Mouse (Mus musculus): ENCODE results near the gene Myh7. TPM values are rescaled to one million over a fixed set of nuclear protein-coding genes. Genes with fewer than 3 reads are reported as not detected.

Gene Myh7
- 0.06 and 0.11 TPM in 2 replicates for polyA plus RNA-seq (2012; rRNA removed)

GRCm38 (mm10) chr14:54994136-54994868 is at the start of gene Myh7:
Gene Myh7 (minus strand): TSS chr14:54994626.

GRCm38 (mm10) chr14:55014991-55015766 is 20.8 kb upstream of the Myh7 start, which contains the start of gene Ngdn:
Gene Ngdn (plus strand): TSS chr14:55015454.

DNA sequence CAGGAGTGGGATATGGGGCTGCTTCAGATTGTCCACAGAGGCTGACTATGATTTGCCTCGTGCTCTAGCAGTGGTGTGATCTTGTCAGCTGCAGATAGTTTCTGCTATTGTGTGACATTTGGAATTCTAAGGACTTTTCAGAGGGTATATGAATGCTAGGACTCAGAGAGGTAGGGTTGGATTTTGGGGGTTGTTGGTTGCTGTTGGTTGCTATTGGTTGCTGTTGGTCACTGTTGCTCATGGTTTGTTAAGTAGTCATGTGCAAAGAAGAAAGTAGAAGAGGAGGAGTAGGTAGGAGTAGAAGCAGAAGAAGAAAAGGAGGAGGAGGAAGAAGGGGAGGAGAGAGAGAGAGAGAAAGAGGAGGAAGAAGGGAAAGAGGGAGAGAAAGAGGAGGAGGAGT is 17.8 kb downstream of the Myh7 start, which contains the start of gene Gm17428:
Gm17428 (plus strand) TSS at position 301 of the 400 bp plus-strand sequence.

DNA sequence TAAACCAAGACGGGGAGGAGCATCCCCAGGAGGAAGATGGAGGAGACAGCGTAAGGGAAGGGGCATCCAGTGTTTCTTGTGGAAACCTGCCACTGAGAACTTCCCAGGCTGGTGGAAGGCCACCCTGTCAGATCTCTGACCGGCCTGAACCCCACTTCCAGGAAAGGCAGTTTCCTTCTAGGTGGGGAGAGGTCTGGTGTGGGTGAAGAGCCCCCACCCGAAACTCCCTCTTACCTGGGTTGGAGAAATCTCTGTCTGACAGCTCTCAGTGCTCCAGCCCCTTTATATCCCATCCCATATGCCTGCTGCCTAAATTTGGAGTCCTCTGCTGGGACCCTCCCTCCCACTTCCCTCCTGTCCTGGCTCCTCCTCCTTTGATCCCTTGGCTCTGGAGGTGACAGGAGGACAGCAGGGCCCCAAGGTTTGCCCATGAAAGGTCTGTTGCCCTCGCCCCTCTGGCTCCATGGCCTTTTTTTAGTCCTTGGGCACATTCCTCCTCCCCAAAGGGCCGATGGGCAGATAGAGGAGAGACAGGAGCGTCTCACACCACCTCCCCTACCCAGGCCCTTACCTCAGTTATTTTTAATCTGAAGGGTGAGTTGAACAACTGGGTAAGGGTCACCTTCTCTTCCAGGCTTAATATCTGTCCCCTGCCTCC is 28.0 kb downstream of the Myh7 start, which contains the start of gene Myh6:
Myh6 (minus strand) TSS at position 608 of the 658 bp plus-strand sequence.

DNA sequence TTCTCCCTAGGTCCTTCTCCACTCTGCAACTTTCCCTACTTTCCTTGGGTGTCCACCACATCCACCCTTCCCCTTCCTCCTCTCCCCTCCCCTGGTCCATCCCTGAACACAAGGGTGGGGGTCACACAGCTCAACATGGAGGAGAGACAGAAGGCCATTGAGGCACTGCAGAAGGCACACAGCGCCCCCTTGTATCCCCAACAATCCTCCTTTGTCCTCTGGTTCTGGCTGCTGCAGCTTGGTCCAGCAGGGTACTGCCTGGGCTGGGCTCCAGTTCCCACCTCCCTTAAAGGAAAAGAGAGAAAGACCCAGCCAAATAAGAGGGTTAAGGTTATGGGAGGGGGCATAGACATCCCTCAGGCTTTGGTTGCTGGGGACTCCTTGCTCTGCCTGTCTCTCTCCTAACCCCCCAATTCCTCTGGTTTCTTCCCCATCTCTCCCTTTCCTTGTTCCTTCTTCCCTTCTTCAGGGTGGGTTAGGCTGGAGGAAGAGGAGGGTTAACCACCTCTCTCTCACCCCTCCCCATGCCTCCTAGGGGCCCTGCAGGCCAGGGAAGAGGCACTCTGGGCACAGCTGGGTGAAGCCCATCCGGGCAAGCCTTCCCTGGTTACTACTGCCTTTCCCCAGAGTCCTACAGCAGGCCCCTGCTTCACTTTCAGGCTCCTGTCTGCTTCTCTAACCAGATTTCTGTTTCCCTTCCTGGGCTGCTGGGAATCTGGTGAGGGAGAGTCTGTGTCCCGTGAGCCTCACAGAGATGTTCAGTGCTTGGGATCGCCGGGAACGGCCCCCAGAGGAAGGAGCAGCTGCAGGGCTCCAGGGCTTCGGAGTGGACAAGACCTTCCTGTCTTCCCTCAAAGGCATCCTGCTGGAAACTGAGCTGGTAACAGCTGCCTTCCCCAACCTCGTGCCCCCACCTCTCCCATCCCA is 58.3 kb downstream of the Myh7 start, which contains the start of gene Cmtm5:
Cmtm5 (plus strand) TSS at position 358 of the 927 bp plus-strand sequence.

GRCm38 (mm10) chr14:54932645-54933150 is 61.7 kb downstream of the Myh7 start, which contains the start of gene Il25:
Gene Il25 (plus strand): TSS chr14:54932695.

GRCm38 (mm10) chr14:54925349-54926342 is 68.8 kb downstream of the Myh7 start, which contains the start of gene Efs:
Gene Efs (minus strand): TSS chr14:54926126.

Other genes with a start within 250 kb of the Myh7 start
- gene Slc7a8, start 212.7 kb downstream of the Myh7 start, polyA plus RNA-seq (2012; rRNA removed): 4.7 and 5.1 TPM in 2 replicates
- gene Rnf212b, start 180.5 kb downstream of the Myh7 start, polyA plus RNA-seq (2012; rRNA removed): not detected in 2 replicates
- 1.5 and 2.1 TPM in 2 replicates for gene Homez, start 123.7 kb downstream of the Myh7 start, polyA plus RNA-seq (2012; rRNA removed)
- 1.9 and 2.0 TPM in 2 replicates for gene Ppp1r3e, start 117.1 kb downstream of the Myh7 start, polyA plus RNA-seq (2012; rRNA removed)
- 8.9 and 9.0 TPM in 2 replicates for gene Bcl2l2, start 111.2 kb downstream of the Myh7 start, polyA plus RNA-seq (2012; rRNA removed)
- 0.07 and 0.12 TPM in 2 replicates for gene Gm20521, start 111.2 kb downstream of the Myh7 start, polyA plus RNA-seq (2012; rRNA removed)
- gene Pabpn1, start 102.1 kb downstream of the Myh7 start, polyA plus RNA-seq (2012; rRNA removed): 101 and 125 TPM in 2 replicates
- gene Slc22a17, start 81.5 kb downstream of the Myh7 start, polyA plus RNA-seq (2012; rRNA removed): 4.2 and 5.5 TPM in 2 replicates
- 0.38 and 0.47 TPM in 2 replicates for gene Efs, start 68.5 kb downstream of the Myh7 start, polyA plus RNA-seq (2012; rRNA removed)
- gene Il25, start 61.9 kb downstream of the Myh7 start, polyA plus RNA-seq (2012; rRNA removed): not detected in 2 replicates
- 0.04 TPM in 1 of 2 replicates, not detected in the other for gene Cmtm5, start 58.4 kb downstream of the Myh7 start, polyA plus RNA-seq (2012; rRNA removed)
- gene Myh6, start 27.7 kb downstream of the Myh7 start, polyA plus RNA-seq (2012; rRNA removed): 0.05 and 0.14 TPM in 2 replicates
- gene Gm17428, start 17.7 kb downstream of the Myh7 start, polyA plus RNA-seq (2012; rRNA removed): not detected in 2 replicates
- 20.9 and 22.6 TPM in 2 replicates for gene Ngdn, start 20.8 kb upstream of the Myh7 start, polyA plus RNA-seq (2012; rRNA removed)
- gene Zfhx2, start 97.7 kb upstream of the Myh7 start, polyA plus RNA-seq (2012; rRNA removed): 0.26 and 0.29 TPM in 2 replicates
- 3.3 and 3.6 TPM in 2 replicates for gene Thtpa, start 100.2 kb upstream of the Myh7 start, polyA plus RNA-seq (2012; rRNA removed)
- 8.7 and 9.3 TPM in 2 replicates for gene Ap1g2, start 112.0 kb upstream of the Myh7 start, polyA plus RNA-seq (2012; rRNA removed)
- gene Jph4, start 122.3 kb upstream of the Myh7 start, polyA plus RNA-seq (2012; rRNA removed): 0.02 and 0.03 TPM in 2 replicates
- 0.03 TPM in 1 of 2 replicates, not detected in the other for gene Dhrs2, start 227.4 kb upstream of the Myh7 start, polyA plus RNA-seq (2012; rRNA removed)